Mouse (Mus musculus) CD8-positive naive resting alpha-beta T cell, adult 2 months (primary cell): ENCODE data around the gene Capn2.

ENCODE experiments used
- DNase-seq, 2 experiments: peaks; one replicate each; pipeline ENCODE4 v3.0.0; 2022; ENCODE audit warnings: low read depth in 2 of 2, low spot score in 2 of 2

Capn2 gene

GRCm38 (mm10) chr1:182527261-182527766, 9.9 kb upstream of the Capn2 start:
- DNase-seq = no peak

GRCm38 (mm10) chr1:182525601-182526000, 8.2 kb upstream of the Capn2 start:
- DNase-seq = no peak

GRCm38 (mm10) chr1:182523692-182524091, 6.3 kb upstream of the Capn2 start:
- DNase-seq = no peak

DNA sequence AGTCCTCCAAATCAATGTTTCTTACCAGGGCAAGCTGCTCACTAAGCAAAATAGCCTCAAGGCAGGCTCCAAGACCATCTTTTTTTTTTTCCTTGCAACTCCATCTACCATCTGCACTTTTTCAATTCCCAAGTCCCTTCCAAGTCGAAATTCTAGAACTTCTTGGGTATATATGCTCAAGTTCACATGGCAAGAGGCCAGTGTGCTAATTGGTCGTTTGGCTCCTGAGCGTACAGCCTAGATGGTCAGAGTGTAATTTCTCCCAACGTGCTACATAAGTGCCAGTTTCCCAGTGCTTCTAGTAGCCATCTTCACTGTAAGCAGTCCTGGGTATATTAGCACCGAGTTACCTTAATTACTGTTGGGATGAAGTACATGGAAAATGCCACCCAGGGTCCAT, 5.6 kb upstream of the Capn2 start:
- DNase-seq = no peak

DNA sequence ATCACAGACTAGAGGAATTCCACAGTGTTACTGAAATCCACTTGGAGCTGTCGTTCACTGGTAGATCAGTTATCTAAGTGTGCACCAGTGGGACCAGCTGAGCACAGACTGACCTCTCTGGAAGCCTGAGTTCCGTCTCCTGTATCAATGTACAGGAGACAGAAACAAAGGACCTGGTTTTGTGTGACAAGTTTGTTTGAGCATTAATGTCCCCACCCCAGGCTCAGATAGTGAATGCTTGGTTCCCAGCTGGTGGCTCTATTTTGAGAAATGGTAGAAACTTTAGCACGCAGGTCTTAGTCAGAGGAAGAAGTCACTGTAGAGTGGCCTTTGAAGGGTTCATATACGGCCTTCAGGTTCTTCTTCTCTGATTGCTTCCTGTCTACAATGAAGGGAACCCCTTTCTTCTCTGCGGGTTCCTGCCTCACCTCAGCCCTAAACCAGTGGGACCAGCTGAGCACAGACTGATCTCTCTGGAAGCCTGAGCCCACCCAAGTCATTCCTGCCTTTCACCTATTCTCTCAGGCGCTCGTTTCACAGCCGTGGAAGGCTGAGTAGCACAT, 3.6 kb upstream of the Capn2 start:
- peak in 1 of 2 experiments; percentile 24 for DNase-seq

- peak; percentile 33 to 50 for DNase-seq
Measured at GRCm38 (mm10) chr1:182520091-182520937, 2.9 kb upstream of the Capn2 start.

DNA sequence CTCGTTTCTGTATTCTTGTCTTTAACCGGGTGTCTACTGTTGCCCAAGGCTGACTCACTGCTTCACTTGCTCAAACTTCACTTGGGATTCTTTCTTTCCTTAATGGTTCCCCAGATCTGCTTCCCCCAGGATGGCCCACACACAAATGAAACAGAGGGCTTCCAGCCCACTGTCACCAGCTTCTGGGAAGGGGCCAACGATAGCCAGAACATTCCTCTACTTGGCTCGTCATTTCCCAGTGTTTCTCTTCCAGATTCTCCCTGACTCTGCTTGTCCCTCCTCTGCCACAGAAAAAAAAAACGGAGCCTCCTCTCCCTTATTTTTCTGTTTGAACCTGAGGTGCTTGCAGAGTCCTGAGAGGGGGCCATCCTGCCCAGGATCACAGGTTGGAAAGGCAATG, 1.9 kb upstream of the Capn2 start:
- no peak for DNase-seq

DNA sequence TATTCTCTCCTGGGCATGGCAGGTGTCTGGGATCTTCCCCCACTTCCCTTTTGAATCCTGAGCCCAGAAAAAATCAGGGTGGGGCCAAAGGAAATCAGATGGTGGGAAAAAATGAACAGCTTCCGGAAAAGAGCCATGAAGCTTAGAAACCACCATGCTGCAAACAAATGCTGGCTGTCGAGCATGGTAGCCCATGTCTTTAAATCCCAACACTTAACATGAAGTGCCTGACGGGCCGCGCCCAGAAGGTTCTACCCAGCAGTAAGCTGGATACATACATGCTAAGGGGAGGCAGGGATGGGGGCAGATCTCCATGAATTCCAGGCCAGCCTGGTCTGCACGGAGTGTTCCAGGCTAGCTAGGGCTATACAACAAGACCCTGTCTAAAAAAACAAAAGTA, 1.4 kb upstream of the Capn2 start:
- no peak for DNase-seq

- DNase-seq = no peak
Measured at GRCm38 (mm10) chr1:182518143-182518680, 804 bp upstream of the Capn2 start.

GRCm38 (mm10) chr1:182517677-182518011, 236 bp upstream of the Capn2 start:
- no peak for DNase-seq

GRCm38 (mm10) chr1:182514803-182515590, 2.4 kb downstream of the Capn2 start:
- DNase-seq = no peak

- no peak for DNase-seq
Measured at GRCm38 (mm10) chr1:182513714-182514113, 3.7 kb downstream of the Capn2 start.

- DNase-seq = no peak
Measured at GRCm38 (mm10) chr1:182512901-182513410, 4.5 kb downstream of the Capn2 start.

DNA sequence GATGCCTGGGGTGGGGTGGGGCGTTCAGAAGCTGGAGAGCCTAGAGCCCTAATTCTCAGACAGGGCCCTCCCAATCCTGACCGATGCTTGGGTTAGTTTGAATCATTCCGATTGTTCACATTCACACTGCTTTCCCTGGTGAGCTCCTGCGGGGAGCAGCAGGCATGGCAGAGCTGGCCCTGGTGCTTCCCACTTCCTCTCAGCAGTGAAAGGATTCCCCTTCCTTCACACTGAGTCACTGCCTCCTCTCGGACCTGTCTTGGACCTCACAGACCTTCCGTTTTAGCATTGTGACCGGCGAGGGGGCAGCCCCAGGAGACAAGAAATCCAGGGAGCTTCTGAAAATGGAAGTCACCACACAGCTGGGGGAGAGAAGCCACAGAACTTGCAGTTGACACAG, 5.6 kb downstream of the Capn2 start:
- no peak for DNase-seq

GRCm38 (mm10) chr1:182511073-182511472, 6.3 kb downstream of the Capn2 start:
- no peak for DNase-seq

DNA sequence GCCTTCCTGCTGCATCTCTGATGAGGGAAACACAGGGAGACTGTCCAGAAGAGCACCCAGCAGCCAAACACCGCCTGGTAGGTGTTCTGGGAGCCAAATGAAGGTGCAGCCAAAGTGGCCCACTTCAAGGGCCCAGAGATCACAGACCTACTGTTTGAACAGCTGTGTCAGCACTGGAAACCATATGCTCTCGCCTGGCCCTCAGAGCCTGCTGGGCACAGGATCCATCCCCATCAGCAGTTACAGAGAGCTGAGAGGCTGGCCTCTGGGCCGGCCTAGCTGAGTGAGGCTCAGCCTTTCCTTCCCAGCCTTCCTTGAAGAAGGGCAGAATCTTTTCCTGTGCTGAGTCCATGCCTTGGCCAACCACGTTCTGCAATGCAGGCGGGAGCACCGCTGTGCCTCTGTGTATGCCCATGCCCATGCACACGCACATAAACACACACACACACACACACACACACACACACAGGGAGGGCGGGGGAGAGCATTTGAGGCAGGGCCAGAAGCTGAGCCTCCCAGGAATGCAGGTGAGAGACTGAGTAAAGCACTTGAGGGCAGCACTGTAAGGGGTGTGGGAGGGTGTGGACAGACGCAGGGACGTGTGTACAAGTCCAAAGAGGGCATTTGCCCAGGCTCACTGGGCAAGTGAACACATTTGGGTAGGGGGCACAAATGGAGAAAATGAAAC, 8.2 kb downstream of the Capn2 start:
- no peak for DNase-seq

DNA sequence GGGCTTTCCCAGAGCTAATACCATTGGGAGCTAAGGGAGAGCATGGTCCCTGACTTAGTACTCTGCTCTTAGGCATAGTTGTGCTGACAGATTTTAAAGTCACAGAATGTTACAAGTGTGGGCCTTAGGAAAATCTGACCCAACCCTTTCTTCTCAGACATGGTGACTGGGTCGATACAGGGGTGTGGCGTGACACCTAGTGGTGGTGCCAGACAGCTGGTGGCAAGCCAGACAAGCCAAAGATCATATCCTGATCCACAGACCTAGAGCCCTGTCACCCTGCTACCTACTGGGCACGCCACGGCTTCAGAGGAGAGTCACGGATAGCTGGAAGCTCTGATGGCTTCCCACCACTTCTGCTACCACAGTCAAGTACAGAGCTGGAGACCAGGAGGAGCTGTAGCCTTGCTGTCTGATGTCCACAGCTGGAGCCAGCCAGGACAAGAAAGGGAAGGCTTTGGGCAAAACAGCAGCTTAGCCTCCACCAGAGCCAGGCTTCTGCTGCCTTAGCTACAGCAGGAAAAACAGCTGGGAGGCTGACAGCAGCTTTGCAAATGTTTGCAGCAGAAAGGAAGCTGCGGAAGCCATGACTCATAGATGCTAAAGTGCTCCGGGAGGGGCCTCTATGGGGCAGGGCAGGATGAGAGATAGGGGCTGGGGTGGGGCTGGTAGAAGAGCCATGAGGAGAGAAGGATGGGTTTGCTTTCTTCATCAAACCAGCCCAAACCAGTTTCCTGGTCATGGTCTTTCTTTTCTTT, 11.0 kb downstream of the Capn2 start:
- DNase-seq = peak in 1 of 2 experiments; percentile 28

DNA sequence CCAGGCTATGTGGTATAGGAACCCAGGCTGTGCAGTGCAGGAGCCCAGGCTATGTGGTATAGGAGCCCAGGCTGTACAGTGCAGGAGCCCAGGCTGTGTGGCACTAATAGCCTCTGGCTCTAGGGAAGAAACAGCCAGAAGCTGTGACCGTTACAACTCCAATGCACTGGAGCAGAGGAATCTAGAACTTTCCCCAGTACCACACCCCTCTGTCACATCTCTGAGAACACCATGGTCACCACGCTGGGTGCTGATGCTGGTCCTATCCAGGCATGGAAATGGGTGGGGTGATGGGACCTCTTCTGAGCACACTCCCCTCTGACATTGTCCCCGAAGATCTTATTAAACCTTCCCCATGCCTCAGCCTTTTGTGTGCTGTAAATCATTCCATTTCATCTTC, 12.1 kb downstream of the Capn2 start:
- no peak for DNase-seq

GRCm38 (mm10) chr1:182504223-182504622, 13.2 kb downstream of the Capn2 start:
- no peak for DNase-seq
